In the genomic region with DNA sequence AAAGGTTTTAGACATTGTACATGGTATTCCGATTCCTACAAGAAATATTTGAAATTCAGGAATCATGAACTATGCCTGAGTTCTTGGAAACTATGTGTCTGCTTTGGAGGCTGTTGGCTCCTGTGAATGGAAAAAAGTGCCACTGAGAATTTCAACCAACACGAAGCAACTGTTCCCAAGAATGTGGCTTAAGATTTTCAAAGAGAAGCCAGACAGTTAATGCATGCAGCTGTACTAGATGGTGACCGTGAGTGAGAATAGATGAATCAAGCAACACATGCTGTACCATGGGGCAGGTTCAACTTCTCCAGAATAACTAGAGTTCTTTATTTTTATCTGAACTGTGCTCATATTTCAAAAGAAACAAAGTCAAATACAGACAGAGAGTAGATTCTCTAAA, we compare ENCODE assay signal across 13 mouse cellular contexts.
"Had no signal": no experiment of that assay in that cellular context is flagged by ENCODE, and none has a peak within 500 bp of the region (broad histone marks: within the 10 kb centered on the region; RNA-seq: fewer than 3 reads in every experiment).

No protein-coding gene starts in this region.

- H3K27me3 ChIP-seq: intestine, embryonic 15.5 days; limb, embryonic 12.5 days; liver, embryonic 15.5 days; lung, embryonic 15.5 days; midbrain, embryonic 13.5 days; neural tube, embryonic 15.5 days had no signal

- H3K9me3 ChIP-seq: intestine, embryonic 15.5 days; limb, embryonic 12.5 days; liver, embryonic 15.5 days; lung, embryonic 15.5 days; midbrain, embryonic 13.5 days; neural tube, embryonic 15.5 days had no signal

- H3K4me1 ChIP-seq: intestine, embryonic 15.5 days; limb, embryonic 12.5 days; liver, embryonic 15.5 days; neural tube, embryonic 15.5 days had no signal

- DNase-seq: kidney, adult 18-20 months; kidney, postnatal 10 days; kidney, postnatal 4 days; lung, postnatal 14 days; thymus, postnatal 14 days had no signal

- H3K36me3 ChIP-seq: intestine, embryonic 15.5 days; limb, embryonic 12.5 days; liver, embryonic 15.5 days; lung, embryonic 15.5 days; midbrain, embryonic 13.5 days; neural tube, embryonic 15.5 days had no signal

- H3K4me3 ChIP-seq: intestine, embryonic 15.5 days; layer of hippocampus, adult 2 months; limb, embryonic 12.5 days; liver, embryonic 15.5 days; lung, embryonic 15.5 days; midbrain, embryonic 13.5 days; neural tube, embryonic 15.5 days had no signal

- ATAC-seq: intestine, embryonic 15.5 days; midbrain, embryonic 13.5 days had no signal

- H3K27ac ChIP-seq: intestine, embryonic 15.5 days; layer of hippocampus, adult 2 months; limb, embryonic 12.5 days; liver, embryonic 15.5 days; lung, embryonic 15.5 days; midbrain, embryonic 13.5 days; neural tube, embryonic 15.5 days had no signal

- H3K4me2 ChIP-seq: intestine, embryonic 15.5 days; limb, embryonic 12.5 days; liver, embryonic 11.5 days; liver, embryonic 15.5 days; lung, embryonic 15.5 days; midbrain, embryonic 13.5 days; neural tube, embryonic 15.5 days had no signal

- H3K9ac ChIP-seq: intestine, embryonic 15.5 days; limb, embryonic 12.5 days; liver, embryonic 15.5 days; lung, embryonic 15.5 days; midbrain, embryonic 13.5 days; neural tube, embryonic 15.5 days had no signal
